Mouse (Mus musculus) lung, adult 2 months (tissue): ENCODE measurements at regions not wholly inside any gene's neighbourhood (a gene's known extent, or its start where the extent isn't known, plus 50 kb on each side); places are given as distances from the start of the nearest gene placed in this dataset.

Source experiments
- CTCF ChIP-seq: fragments of 200-500 bp; IDR thresholded peaks from 2 replicates; pipeline ENCODE4 v1.5.1; 2011; ENCODE audit warnings: mild to moderate bottlenecking, low read length, control low read depth; ENCODE audit not compliant: insufficient read depth
- POLR2A ChIP-seq: fragments of 200-500 bp; IDR thresholded peaks from 2 replicates; pipeline ENCODE4 v1.6.1; 2011; ENCODE audit warnings: low read depth, mild to moderate bottlenecking, control low read depth, low read length, borderline replicate concordance; ENCODE audit errors: extremely low read depth

DNA sequence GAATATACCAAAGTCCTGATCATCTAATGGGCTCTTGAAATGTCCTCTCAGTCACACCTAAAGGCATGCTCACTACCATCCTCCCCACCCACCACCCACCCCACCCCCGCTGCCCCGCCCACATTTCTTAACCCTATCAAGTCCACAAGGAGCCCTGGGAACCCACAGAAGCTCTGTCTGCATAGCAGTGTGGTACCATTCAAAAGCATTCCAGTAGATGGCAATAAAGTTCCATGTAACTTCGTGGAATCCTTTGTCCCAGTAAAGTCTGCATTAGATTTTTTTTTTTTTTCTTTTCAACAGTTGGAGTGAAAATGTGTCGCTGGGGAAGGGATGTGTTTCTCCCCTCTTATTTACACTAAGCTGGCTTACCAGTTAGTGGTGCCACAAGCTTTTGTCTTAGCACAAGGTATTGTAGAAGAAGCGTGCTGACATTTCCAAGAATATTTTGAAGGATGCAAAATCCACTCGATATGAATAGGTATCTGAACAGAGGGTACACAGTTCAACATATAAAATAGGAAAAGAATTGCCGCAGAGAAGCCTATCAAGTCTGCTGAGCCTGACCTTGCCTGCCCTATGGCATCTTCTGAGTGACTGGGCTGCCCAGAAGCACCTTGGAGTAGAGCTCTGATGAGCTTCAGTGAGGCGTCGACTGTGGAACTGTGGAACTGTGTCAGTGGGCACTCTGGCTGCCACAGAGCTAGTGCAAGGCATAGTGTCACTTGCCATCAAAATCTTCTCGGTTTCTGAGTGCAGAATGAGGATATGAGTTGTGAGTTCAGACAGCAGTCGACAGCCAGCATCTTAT is 199.0 kb downstream of the Zfp619 start:
- TF ChIP-seq CTCF (no peak), POLR2A (no peak)
